ENCODE assay signal across 15 mouse cellular contexts in genomic region chr1:131465855-131466254, GRCm38 (mm10).
"Had no signal": no experiment of that assay in that cellular context is flagged by ENCODE, and none has a peak within 500 bp of the region (broad histone marks: within the 10 kb centered on the region; RNA-seq: fewer than 3 reads in every experiment).

No protein-coding gene starts in this region.

- H3K36me3 ChIP-seq: hindbrain, embryonic 15.5 days; limb, embryonic 13.5 days; liver, embryonic 12.5 days had no signal

- H3K4me2 ChIP-seq: hindbrain, embryonic 15.5 days; limb, embryonic 13.5 days; liver, embryonic 12.5 days; lung, embryonic 14.5 days; midbrain, embryonic 11.5 days had no signal

- H3K27me3 ChIP-seq: hindbrain, embryonic 15.5 days; limb, embryonic 13.5 days; liver, embryonic 12.5 days; megakaryocyte, embryonic 14.5 days had no signal

- H3K9me3 ChIP-seq: hindbrain, embryonic 15.5 days; limb, embryonic 13.5 days; liver, embryonic 12.5 days; megakaryocyte, embryonic 14.5 days had no signal

- ATAC-seq: inflammation-experienced regulatory T-cells, adult 6 months; intestine, postnatal 0 days; liver, embryonic 12.5 days; midbrain, embryonic 16.5 days had no signal

- DNase-seq: left cerebral cortex, postnatal 4 days; lung, embryonic 14.5 days; lung, postnatal 10 days; right cerebral cortex, adult 18-20 months; right cerebral cortex, postnatal 25 days; thymus, postnatal 4 days had no signal

- H3K4me3 ChIP-seq: hindbrain, embryonic 15.5 days; limb, embryonic 13.5 days; liver, embryonic 12.5 days; megakaryocyte, embryonic 14.5 days had no signal

- H3K9ac ChIP-seq: hindbrain, embryonic 15.5 days; limb, embryonic 13.5 days; liver, embryonic 12.5 days; lung, embryonic 14.5 days had no signal

- H3K27ac ChIP-seq: hindbrain, embryonic 15.5 days; limb, embryonic 13.5 days; liver, embryonic 12.5 days; macrophage had no signal
